Mouse (Mus musculus): ENCODE results near the gene Loxl3. TPM values are rescaled to one million over a fixed set of nuclear protein-coding genes. Genes with fewer than 3 reads are reported as not detected.

The Loxl3 gene
- polyA plus RNA-seq, 1 experiment from 2014 or later = 14.2 TPM

DNA sequence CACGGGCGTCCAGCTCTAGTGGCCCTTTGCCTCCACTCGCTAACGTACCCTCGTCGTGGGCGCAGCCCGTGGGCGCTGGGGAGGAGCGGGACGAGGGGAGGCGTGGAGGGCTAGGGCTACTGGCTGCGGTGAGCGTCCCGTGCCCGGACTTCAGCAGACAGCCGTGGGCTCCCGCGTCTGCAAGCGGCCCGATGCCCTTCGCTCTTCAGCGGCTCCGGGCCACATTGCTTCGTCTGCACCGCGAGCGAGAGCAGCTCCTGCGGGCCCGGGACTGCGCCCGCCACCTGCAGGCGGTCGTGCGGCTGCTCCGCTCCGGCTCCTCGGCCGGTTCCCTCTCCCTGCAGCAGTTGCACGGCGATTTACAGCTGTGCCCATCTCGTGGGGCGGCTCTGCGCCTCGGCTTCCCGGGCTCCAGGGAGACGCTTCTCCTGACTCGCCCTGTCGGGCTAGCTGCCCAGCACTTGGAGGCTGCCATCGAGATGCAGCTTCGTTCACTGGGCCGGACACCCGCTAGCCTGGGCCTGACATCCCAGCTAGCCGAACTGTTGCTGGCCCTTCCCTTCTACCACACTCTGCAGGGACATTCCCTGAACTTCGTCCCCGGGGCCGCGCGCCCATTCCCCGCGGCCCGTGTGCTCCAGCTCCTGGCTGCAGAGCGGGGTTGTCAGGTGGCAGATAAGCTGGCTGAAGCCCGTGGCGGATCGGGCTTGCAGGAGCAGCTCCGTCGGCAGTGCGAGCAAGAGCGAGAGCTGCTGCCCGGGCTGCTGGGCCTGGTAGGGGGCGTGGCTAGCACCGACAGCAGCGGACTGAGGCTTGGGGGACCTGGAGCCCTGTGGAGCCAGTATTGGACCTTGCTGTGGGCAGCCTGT, 67.9 kb downstream of the Loxl3 start:
- H3K27me3 ChIP-seq (replicated peaks) = no peaks in the 10 kb centered on the region
- H3K4me2 ChIP-seq (replicated peaks) = peak overlapping the region; percentile 100
- ATAC-seq = peak; percentile 89
- peak overlapping the region; percentile 88 for H3K9ac ChIP-seq
- under 1% methylated on average over 74 of the region's 74 CpGs for WGBS
- peak overlapping the region; percentile 86 for H3K27ac ChIP-seq
- H3K4me1 ChIP-seq (replicated peaks) = peaks cover 16% of the 10 kb centered on the region
- no peaks in the 10 kb centered on the region for H3K36me3 ChIP-seq
- H3K4me3 ChIP-seq (replicated peaks) = peak overlapping the region; percentile 72
- no peaks in the 10 kb centered on the region for H3K9me3 ChIP-seq

MicroRNAs encoded within 50 kb of the gene (microRNA counts, 519-probe panel; counts per million panel counts)
- microRNA mmu-miR-3470a+mmu-miR-3470b = 2,026 counts per million, percentile 46 among the panel's probes with 10 or more counts

Other genes starting within 250 kb of the Loxl3 start
- 1.5 and 1.7 TPM in 2 replicates for gene Sema4f, start 94.4 kb upstream of the Loxl3 start, polyA plus RNA-seq (2015; fragmentation: Nextera tagmentation; extraction: Ambion mirVana)
- 0.26 and 0.78 TPM in 2 replicates for gene M1ap, start 87.3 kb upstream of the Loxl3 start, polyA plus RNA-seq (2015; fragmentation: Nextera tagmentation; extraction: Ambion mirVana)
- gene Dok1, start 702 bp upstream of the Loxl3 start, polyA plus RNA-seq (2015; fragmentation: Nextera tagmentation; extraction: Ambion mirVana) = 9.7 and 9.8 TPM in 2 replicates
- 212 and 228 TPM in 2 replicates for gene Aup1, start 20.3 kb downstream of the Loxl3 start, polyA plus RNA-seq (2015; fragmentation: Nextera tagmentation; extraction: Ambion mirVana)
- 72.2 and 86.5 TPM in 2 replicates for gene Htra2, start 21.1 kb downstream of the Loxl3 start, polyA plus RNA-seq (2015; fragmentation: Nextera tagmentation; extraction: Ambion mirVana)
- gene Dqx1, start 23.7 kb downstream of the Loxl3 start, polyA plus RNA-seq (2015; fragmentation: Nextera tagmentation; extraction: Ambion mirVana) = 14.0 and 14.9 TPM in 2 replicates
- 18.1 and 22.5 TPM in 2 replicates for gene Tlx2, start 36.1 kb downstream of the Loxl3 start, polyA plus RNA-seq (2015; fragmentation: Nextera tagmentation; extraction: Ambion mirVana)
- gene Pcgf1, start 43.7 kb downstream of the Loxl3 start, polyA plus RNA-seq (2015; fragmentation: Nextera tagmentation; extraction: Ambion mirVana) = 29.4 and 31.5 TPM in 2 replicates
- gene Lbx2, start 52.2 kb downstream of the Loxl3 start, polyA plus RNA-seq (2015; fragmentation: Nextera tagmentation; extraction: Ambion mirVana) = 0.35 and 0.49 TPM in 2 replicates
- 2.6 and 3.5 TPM in 2 replicates for gene Ccdc142, start 67.4 kb downstream of the Loxl3 start, polyA plus RNA-seq (2015; fragmentation: Nextera tagmentation; extraction: Ambion mirVana)
- gene Gm42688, start 67.4 kb downstream of the Loxl3 start, polyA plus RNA-seq (2015; fragmentation: Nextera tagmentation; extraction: Ambion mirVana) = 2.3 and 2.4 TPM in 2 replicates
- gene Mrpl53, start 74.9 kb downstream of the Loxl3 start, polyA plus RNA-seq (2015; fragmentation: Nextera tagmentation; extraction: Ambion mirVana) = 123 and 135 TPM in 2 replicates
- 56.3 and 63.0 TPM in 2 replicates for gene Mogs, start 81.3 kb downstream of the Loxl3 start, polyA plus RNA-seq (2015; fragmentation: Nextera tagmentation; extraction: Ambion mirVana)
- 79.6 and 89.1 TPM in 2 replicates for gene Wbp1, start 87.4 kb downstream of the Loxl3 start, polyA plus RNA-seq (2015; fragmentation: Nextera tagmentation; extraction: Ambion mirVana)
- gene Ino80b, start 91.3 kb downstream of the Loxl3 start, polyA plus RNA-seq (2015; fragmentation: Nextera tagmentation; extraction: Ambion mirVana) = 9.0 and 9.4 TPM in 2 replicates
- 23.6 and 26.4 TPM in 2 replicates for gene Rtkn, start 101.3 kb downstream of the Loxl3 start, polyA plus RNA-seq (2015; fragmentation: Nextera tagmentation; extraction: Ambion mirVana)
- gene Wdr54, start 122.2 kb downstream of the Loxl3 start, polyA plus RNA-seq (2015; fragmentation: Nextera tagmentation; extraction: Ambion mirVana) = 3.0 and 3.9 TPM in 2 replicates
- 1.4 and 2.0 TPM in 2 replicates for gene 1700003E16Rik, start 122.2 kb downstream of the Loxl3 start, polyA plus RNA-seq (2015; fragmentation: Nextera tagmentation; extraction: Ambion mirVana)
- gene Dctn1, start 131.7 kb downstream of the Loxl3 start, polyA plus RNA-seq (2015; fragmentation: Nextera tagmentation; extraction: Ambion mirVana) = 82.1 and 84.6 TPM in 2 replicates
- gene Slc4a5, start 185.7 kb downstream of the Loxl3 start, polyA plus RNA-seq (2015; fragmentation: Nextera tagmentation; extraction: Ambion mirVana) = 0.39 and 0.41 TPM in 2 replicates

All from intestine, embryonic 15.5 days (tissue).